Mouse (Mus musculus) embryonic facial prominence, embryonic 14.5 days (tissue): Measurements from ENCODE around the gene Mbtd1. TPM values are rescaled to one million over a fixed set of nuclear protein-coding genes. Genes with fewer than 3 reads are reported as not detected.
A peak's percentile ranks its signal among the peaks of the same experiment; 100 is the strongest.

ENCODE experiments used
- ATAC-seq: fragments of 200-750 bp; cut with Nextera tagmentation; 2 replicates; pipeline ENCODE4 v1.8.0; 2017; ENCODE audit warnings: low read depth, moderate number of reproducible peaks, moderate TSS enrichment
- DNase-seq: peaks from one replicate; pipeline ENCODE4 v3.0.0-alpha.2; 2015; ENCODE audit warnings: low spot score
- H3K27ac ChIP-seq: fragments of 300-500 bp; sonication (generic); replicated peaks from 2 replicates; pipeline ENCODE4 v1.5.1; 2014; ENCODE audit warnings: low read depth, mild to moderate bottlenecking, low read length, moderate library complexity
- H3K27me3 ChIP-seq: fragments of 300-500 bp; sonication (generic); replicated peaks from 2 replicates; pipeline ENCODE4 v1.6.1; 2014; ENCODE audit warnings: low read length; ENCODE audit not compliant: control insufficient read depth, insufficient read depth
- H3K36me3 ChIP-seq: fragments of 300-500 bp; sonication (generic); 2 replicates; pipeline ENCODE4 v1.6.1; 2014; ENCODE audit warnings: low read length, mixed read lengths; ENCODE audit not compliant: control insufficient read depth, insufficient read depth
- H3K4me1 ChIP-seq: fragments of 300-500 bp; sonication (generic); 2 replicates; pipeline ENCODE4 v1.6.1; 2014; ENCODE audit warnings: antibody characterized with exemption, low read length; ENCODE audit not compliant: control insufficient read depth, insufficient read depth
- H3K4me2 ChIP-seq: fragments of 300-500 bp; sonication (generic); 2 replicates; pipeline ENCODE4 v1.6.1; 2014; ENCODE audit warnings: low read depth, mild to moderate bottlenecking, low read length, moderate library complexity, mixed read lengths
- H3K4me3 ChIP-seq: fragments of 300-500 bp; sonication (generic); 2 replicates; pipeline ENCODE4 v1.5.1; 2014; ENCODE audit warnings: low read depth, mild to moderate bottlenecking, low read length
- H3K9ac ChIP-seq: fragments of 300-500 bp; sonication (generic); 2 replicates; pipeline ENCODE4 v1.6.1; 2014; ENCODE audit warnings: low read depth, mild to moderate bottlenecking, low read length, moderate library complexity, mixed read lengths
- H3K9me3 ChIP-seq: fragments of 300-500 bp; sonication (generic); 2 replicates; pipeline ENCODE4 v1.6.1; 2016; ENCODE audit warnings: low read length; ENCODE audit not compliant: control insufficient read depth
- WGBS: fragments of 180-500 bp; shearing (Covaris S2); extraction: QIAGEN DNeasy Blood & Tissue Kit; methylation state at CpG from one replicate; pipeline ENCODE4 v1.1.7; 2014; 5-methylcytosine and 5-hydroxymethylcytosine counted together
- polyA plus RNA-seq: library from polyadenylated mRNA; unstranded; fragments of >200 nt; fragmentation: Nextera tagmentation; extraction: Ambion mirVana; gene quantifications from 2 replicates; pipeline ENCODE4 v1.2.1, GENCODE M21; 2014

The Mbtd1 gene
- polyA plus RNA-seq, 1 experiment from 2014 or later, result 17.3 TPM

- DNase-seq (no peak), ATAC-seq (no peak)
- H3K9me3 ChIP-seq, result no peaks in the 10 kb centered on the region
- H3K4me2 ChIP-seq, result no peak overlapping the region
- H3K36me3 ChIP-seq, result no peaks in the 10 kb centered on the region
- H3K27ac ChIP-seq, result no peak overlapping the region
- H3K27me3 ChIP-seq, result no peaks in the 10 kb centered on the region
- no peak overlapping the region for H3K4me3 ChIP-seq
- no peak overlapping the region for H3K9ac ChIP-seq
- peaks cover 4% of the 10 kb centered on the region; the same call in 1 of the 2 replicates for H3K4me1 ChIP-seq
These were observed 100.6 kb downstream of the Mbtd1 start for GRCm38 (mm10) chr11:93986298-93986697.

GRCm38 (mm10) chr11:93987026-93987425 is 101.4 kb downstream of the Mbtd1 start:
- H3K27ac ChIP-seq, result peak overlapping the region; percentile 72; the same call in 1 of the 2 replicates
- H3K36me3 ChIP-seq, result no peaks in the 10 kb centered on the region
- peaks cover 4% of the 10 kb centered on the region; the same call in 1 of the 2 replicates for H3K4me1 ChIP-seq
- no peak overlapping the region for H3K9ac ChIP-seq
- no peak overlapping the region for H3K4me2 ChIP-seq
- ATAC-seq, result no peak
- no peak for DNase-seq
- no peaks in the 10 kb centered on the region for H3K27me3 ChIP-seq
- 76% methylated on average over 4 of the region's 4 CpGs for WGBS
- no peak overlapping the region for H3K4me3 ChIP-seq
- no peaks in the 10 kb centered on the region for H3K9me3 ChIP-seq

GRCm38 (mm10) chr11:93987625-93988327 is 102.1 kb downstream of the Mbtd1 start:
- no peak overlapping the region for H3K9ac ChIP-seq
- peak overlapping the region; percentile 72 for H3K27ac ChIP-seq
- ATAC-seq (no peak), DNase-seq (no peak)
- WGBS, result 73% methylated on average over 8 of the region's 8 CpGs
- no peaks in the 10 kb centered on the region for H3K27me3 ChIP-seq
- H3K4me2 ChIP-seq, result no peak overlapping the region
- peaks cover 4% of the 10 kb centered on the region; the same call in 1 of the 2 replicates for H3K4me1 ChIP-seq
- no peaks in the 10 kb centered on the region for H3K36me3 ChIP-seq
- H3K4me3 ChIP-seq, result no peak overlapping the region
- no peaks in the 10 kb centered on the region for H3K9me3 ChIP-seq

GRCm38 (mm10) chr11:93988328-93989062 is 102.8 kb downstream of the Mbtd1 start:
- peak overlapping the region; percentile 72 for H3K27ac ChIP-seq
- H3K27me3 ChIP-seq, result no peaks in the 10 kb centered on the region
- no peak overlapping the region for H3K4me3 ChIP-seq
- peaks cover 4% of the 10 kb centered on the region; the same call in 1 of the 2 replicates for H3K4me1 ChIP-seq
- H3K4me2 ChIP-seq, result no peak overlapping the region
- WGBS, result 50% methylated on average over 12 of the region's 12 CpGs
- no peak overlapping the region for H3K9ac ChIP-seq
- no peak for ATAC-seq
- H3K9me3 ChIP-seq, result no peaks in the 10 kb centered on the region
- no peaks in the 10 kb centered on the region for H3K36me3 ChIP-seq
- peak; percentile 32 for DNase-seq

- ATAC-seq, result no peak
- H3K27ac ChIP-seq, result peak overlapping the region; percentile 98
These were observed 108.9 kb downstream of the Mbtd1 start for GRCm38 (mm10) chr11:93994531-93994930.

GRCm38 (mm10) chr11:93995111-93995719 is 109.6 kb downstream of the Mbtd1 start:
- peak overlapping the region; percentile 83 for H3K4me2 ChIP-seq
- peak; percentile 69 for ATAC-seq
- DNase-seq, result peak; percentile 90
- peak overlapping the region; percentile 82 for H3K9ac ChIP-seq
- no peaks in the 10 kb centered on the region for H3K27me3 ChIP-seq
- H3K4me1 ChIP-seq, result peaks cover 16% of the 10 kb centered on the region
- peak overlapping the region; percentile 98 for H3K27ac ChIP-seq
- H3K9me3 ChIP-seq, result no peaks in the 10 kb centered on the region
- WGBS, result 7% methylated on average over 15 of the region's 15 CpGs
- H3K4me3 ChIP-seq, result peak overlapping the region; percentile 91
- no peaks in the 10 kb centered on the region for H3K36me3 ChIP-seq

More at GRCm38 (mm10) chr11:93994531-93994930, 108.9 kb downstream of the Mbtd1 start:
- H3K9me3 ChIP-seq, result no peaks in the 10 kb centered on the region
- no peaks in the 10 kb centered on the region for H3K36me3 ChIP-seq
- peak overlapping the region; percentile 82 for H3K9ac ChIP-seq
- peak overlapping the region; percentile 91 for H3K4me3 ChIP-seq
- DNase-seq, result no peak
- WGBS, result 60% methylated on average over 5 of the region's 5 CpGs
- no peaks in the 10 kb centered on the region for H3K27me3 ChIP-seq
- peaks cover 16% of the 10 kb centered on the region for H3K4me1 ChIP-seq
- peak overlapping the region; percentile 83 for H3K4me2 ChIP-seq

GRCm38 (mm10) chr11:93995720-93996305 is 110.2 kb downstream of the Mbtd1 start, which contains the start of gene Spag9:
Gene Spag9 (plus strand): TSS chr11:93996091.
- no peaks in the 10 kb centered on the region for H3K9me3 ChIP-seq
- peak; percentile 94 for ATAC-seq
- no peaks in the 10 kb centered on the region for H3K36me3 ChIP-seq
- WGBS, result 0% methylated on average over 11 of the region's 70 CpGs
- no peaks in the 10 kb centered on the region for H3K27me3 ChIP-seq
- H3K4me1 ChIP-seq, result peaks cover 16% of the 10 kb centered on the region
- H3K4me2 ChIP-seq, result peak within 1 kb of the TSS; percentile 83
- peak within 1 kb of the TSS; percentile 91 for H3K4me3 ChIP-seq
- peak within 1 kb of the TSS; percentile 98 for H3K27ac ChIP-seq
- DNase-seq, result peak; percentile 97
- peak within 1 kb of the TSS; percentile 95 for H3K9ac ChIP-seq
